Comparison of ENCODE assay signal across 8 mouse cellular contexts in the genomic region with DNA sequence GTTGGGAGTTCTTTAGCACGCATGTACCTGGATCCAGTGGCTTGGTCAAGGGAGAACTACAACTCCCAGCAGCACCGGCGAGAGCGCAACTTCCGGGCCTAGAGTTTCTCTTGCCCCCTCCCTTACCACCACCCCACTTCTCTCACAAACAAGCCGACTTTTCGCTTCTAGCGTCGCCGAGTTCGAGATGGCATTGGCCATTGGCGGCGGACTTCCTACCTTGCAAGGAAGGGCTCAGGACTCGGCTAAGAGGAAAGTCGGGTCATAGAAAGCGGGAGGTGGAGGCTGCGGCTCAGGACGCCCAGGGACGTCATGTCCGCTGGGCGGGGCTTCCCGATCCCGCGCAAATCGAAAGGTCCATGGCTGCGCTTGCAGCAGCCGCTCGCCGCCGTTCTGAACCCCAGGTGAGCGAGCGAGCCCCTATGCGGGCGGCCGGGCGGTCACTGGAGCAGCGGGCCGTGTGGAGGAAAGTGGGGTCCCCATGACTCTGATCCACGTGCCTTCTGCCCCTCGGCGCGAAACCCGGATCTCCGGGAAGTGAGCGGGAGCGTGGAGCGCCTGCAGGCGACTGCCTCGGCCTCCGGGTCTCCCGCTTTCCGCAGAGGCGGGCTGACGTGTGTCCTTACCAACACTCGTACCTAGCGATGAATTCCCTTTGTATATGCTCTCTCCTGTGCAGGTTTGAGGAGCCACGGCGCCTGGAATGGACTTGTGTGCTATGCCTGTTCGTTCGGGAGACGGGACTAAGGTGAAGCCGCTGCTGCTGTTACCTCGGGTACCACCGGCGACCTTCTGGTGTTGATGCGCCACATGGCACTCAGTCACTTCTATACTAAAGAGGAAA. TPM values are rescaled to one million over a fixed set of nuclear protein-coding genes. Genes with fewer than 3 reads are reported as not detected.
A peak's percentile ranks its signal among the peaks of the same experiment; 100 is the strongest.
DNase-seq lines count a peak whose midpoint lies in the region; ATAC-seq lines count a peak whose summit lies in the region.

A gene (plus strand): TSS at position 129 of the 844 bp plus-strand sequence.

- H3K27ac ChIP-seq in heart, embryonic 14.5 days (replicated peaks in 1 of 2; ENCODE audit: control insufficient read depth in 1 of 2, insufficient read depth in 1 of 2, low read depth in 2 of 2, low read length in 2 of 2): peak within 1 kb of the TSS; percentile 88 to 96
- peak within 1 kb of the TSS; percentile 69 for H3K27ac ChIP-seq in liver, embryonic 13.5 days
- H3K27ac ChIP-seq in stomach, embryonic 16.5 days (ENCODE audit: low read length): peak within 1 kb of the TSS; percentile 96

- under 1% methylated on average over 66 of the region's 66 CpGs for WGBS in heart, embryonic 14.5 days
- WGBS in liver, embryonic 13.5 days (ENCODE audit: insufficient replicate concordance): under 1% methylated on average over 66 of the region's 66 CpGs
- under 1% methylated on average over 66 of the region's 66 CpGs for WGBS in stomach, embryonic 16.5 days

- no peaks in the 10 kb centered on the region for H3K27me3 ChIP-seq in heart, embryonic 14.5 days (ENCODE audit: control insufficient read depth, insufficient read depth, low read length)
- no peaks in the 10 kb centered on the region for H3K27me3 ChIP-seq in liver, embryonic 13.5 days
- no peaks in the 10 kb centered on the region for H3K27me3 ChIP-seq in stomach, embryonic 16.5 days (ENCODE audit: control insufficient read depth, insufficient read depth, low read length)

- H3K4me2 ChIP-seq in heart, embryonic 14.5 days (ENCODE audit: low read length): peak within 1 kb of the TSS; percentile 92
- peak within 1 kb of the TSS; percentile 78 for H3K4me2 ChIP-seq in liver, embryonic 13.5 days
- H3K4me2 ChIP-seq in stomach, embryonic 16.5 days (ENCODE audit: low read depth, low read length): peak within 1 kb of the TSS; percentile 90

- ATAC-seq in CD4-positive, CD25-positive, alpha-beta regulatory T cell, adult 4 months: peak; percentile 98
- ATAC-seq in heart, embryonic 14.5 days (ENCODE audit: insufficient number of reproducible peaks, insufficient read depth, low FRiP score, low read depth): peak; percentile 86
- ATAC-seq in liver, embryonic 13.5 days (ENCODE audit: low read depth): peak; percentile 98
- peak; percentile 95 for ATAC-seq in stomach, embryonic 16.5 days (ENCODE audit: insufficient read depth, low FRiP score)

- peak within 1 kb of the TSS; percentile 86 for H3K9ac ChIP-seq in heart, embryonic 14.5 days (ENCODE audit: low read length)
- H3K9ac ChIP-seq in liver, embryonic 13.5 days: peak within 1 kb of the TSS; percentile 86
- H3K9ac ChIP-seq in stomach, embryonic 16.5 days (ENCODE audit: low read length): peak within 1 kb of the TSS; percentile 94

- H3K4me1 ChIP-seq in heart, embryonic 14.5 days (ENCODE audit: control insufficient read depth in 2 of 2, insufficient read depth in 2 of 2, low read length in 2 of 2): peaks cover 0 to 12% of the 10 kb centered on the region in 2 experiments; a peak in 2 of 4 replicates
- H3K4me1 ChIP-seq in liver, embryonic 13.5 days (replicated peaks): peaks cover 23% of the 10 kb centered on the region
- H3K4me1 ChIP-seq in stomach, embryonic 16.5 days (ENCODE audit: control insufficient read depth, insufficient read depth, low read length): peaks cover 13% of the 10 kb centered on the region

- peak; percentile 78 for DNase-seq in c-Kit-negative CD71-positive TER-119-positive erythroid progenitor cells, embryonic 14.5 days (ENCODE audit: low read depth, low spot score)
- peak; percentile 73 for DNase-seq in fibroblast of lung, adult 2 months (ENCODE audit: low read depth)
- peak; percentile 92 for DNase-seq in kidney, postnatal 14 days
- peak; percentile 81 for DNase-seq in liver, embryonic 13.5 days
- peak; percentile 96 for DNase-seq in neural tube, embryonic 10.5 days (ENCODE audit: extremely low spot score, low spot score)

- H3K4me3 ChIP-seq in heart, embryonic 14.5 days (ENCODE audit: control insufficient read depth in 1 of 2, insufficient read depth in 1 of 2, low read depth in 1 of 2, low read length in 2 of 2): peak within 1 kb of the TSS; percentile 96 to 99
- peak within 1 kb of the TSS; percentile 89 for H3K4me3 ChIP-seq in liver, embryonic 13.5 days (replicated peaks)
- H3K4me3 ChIP-seq in stomach, embryonic 16.5 days (replicated peaks; ENCODE audit: low read length): peak within 1 kb of the TSS; percentile 89

- H3K36me3 ChIP-seq in heart, embryonic 14.5 days (ENCODE audit: control insufficient read depth, insufficient read depth, low read length): peaks cover 25% of the 10 kb centered on the region
- H3K36me3 ChIP-seq in liver, embryonic 13.5 days: peaks cover 33% of the 10 kb centered on the region
- H3K36me3 ChIP-seq in stomach, embryonic 16.5 days (ENCODE audit: control insufficient read depth, insufficient read depth, low read length): no peaks in the 10 kb centered on the region

- H3K9me3 ChIP-seq in heart, embryonic 14.5 days (ENCODE audit: control insufficient read depth, low read length): no peaks in the 10 kb centered on the region
- H3K9me3 ChIP-seq in liver, embryonic 13.5 days (replicated peaks): no peaks in the 10 kb centered on the region
- H3K9me3 ChIP-seq in stomach, embryonic 16.5 days (replicated peaks; ENCODE audit: control insufficient read depth, low read length): no peaks in the 10 kb centered on the region

RNA-seq across cellular contexts. Expression of the gene that starts here (rescaled TPM):
- polyA plus RNA-seq in CD4-positive, CD25-positive, alpha-beta regulatory T cell, adult 4 months (2017; shearing (Covaris generic)): 1 to 10 TPM; 2.9 to 3.4 TPM
- 25.2 and 25.7 TPM in 2 replicates for polyA plus RNA-seq in heart, embryonic 14.5 days (2014; fragmentation: Nextera tagmentation; extraction: Ambion mirVana)
- polyA plus RNA-seq in liver, embryonic 13.5 days (2015; fragmentation: Nextera tagmentation; extraction: Ambion mirVana): 55.8 and 69.8 TPM in 2 replicates
- polyA plus RNA-seq in stomach, embryonic 16.5 days (2015; fragmentation: Nextera tagmentation; extraction: Ambion mirVana): 38.8 and 46.3 TPM in 2 replicates

Comparison
In these comparisons a context has a peak if more than half of its experiments do, and no peak if none do; other contexts are left out.
1. Peak in every context shown above with its lines: DNase-seq, ATAC-seq, H3K4me3 ChIP-seq and H3K27ac ChIP-seq.